Mouse (Mus musculus) cerebellum, adult 2 months (tissue): ENCODE measurements around the gene Rbmx2.

Experiments used
- CTCF ChIP-seq: fragments of 200-500 bp; IDR thresholded peaks from 2 replicates; pipeline ENCODE4 v1.5.1; 2011; ENCODE audit warnings: low read depth, mild to moderate bottlenecking, control low read depth, low read length, moderate library complexity, borderline replicate concordance; ENCODE audit not compliant: insufficient read depth
- POLR2A ChIP-seq: fragments of 200-500 bp; IDR thresholded peaks from 2 replicates; pipeline ENCODE4 v1.6.1; 2011; ENCODE audit warnings: low read length, control low read depth, borderline replicate concordance; ENCODE audit not compliant: insufficient read depth

DNA sequence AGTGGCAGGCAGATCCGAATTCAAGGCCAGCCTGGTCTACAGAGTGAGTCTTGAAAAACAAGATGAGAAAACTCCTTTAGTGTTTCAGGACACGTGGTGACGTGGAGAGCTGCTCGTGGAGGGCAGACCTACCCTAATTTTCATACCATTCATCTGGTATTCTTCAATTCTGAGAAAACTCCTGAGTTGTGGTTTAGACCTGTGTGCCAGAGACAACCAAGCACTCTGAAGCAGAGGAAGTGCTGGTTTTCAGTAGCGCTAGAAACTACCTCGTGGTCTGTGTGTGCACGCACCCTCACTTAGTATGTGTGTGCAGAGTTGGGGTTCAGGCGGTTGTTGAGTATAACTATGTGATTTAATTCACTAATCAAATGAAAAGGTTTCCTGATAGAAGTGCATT lies 18.0 kb downstream of the Rbmx2 start:
- TF ChIP-seq CTCF (no peak), POLR2A (no peak)
